Mouse (Mus musculus): Measurements from ENCODE around the gene Guca1a. TPM values are rescaled to one million over a fixed set of nuclear protein-coding genes. Genes with fewer than 3 reads are reported as not detected.
A peak's percentile ranks its signal among the peaks of the same experiment; 100 is the strongest.

Guca1a gene
- total RNA-seq, 2 experiments from 2014 or later = not detected

- ATAC-seq (replicated peaks; ENCODE audit: low FRiP score, poor library complexity, severe bottlenecking) = no peak
Observed at GRCm38 (mm10) chr17:47361343-47361742, 39.0 kb downstream of the Guca1a start.

DNA sequence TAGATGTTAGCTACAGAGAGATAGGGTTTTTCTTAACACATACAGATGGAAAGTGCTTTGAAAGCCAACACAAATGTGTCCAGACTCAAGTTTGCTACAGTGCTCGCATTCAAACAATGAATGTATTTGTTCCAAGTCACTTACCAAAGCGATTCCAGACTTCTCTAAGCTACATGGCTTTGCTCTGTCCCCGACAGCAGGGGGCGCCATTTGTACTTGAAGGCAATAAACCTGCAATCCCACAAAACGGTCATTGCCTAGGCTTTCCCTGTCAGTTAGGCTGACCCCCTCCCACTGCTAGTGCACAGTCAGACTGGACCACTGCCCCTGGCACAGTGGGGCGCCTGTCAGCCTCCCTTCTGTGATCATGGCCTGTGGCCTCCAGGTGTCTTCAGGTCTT lies 40.4 kb downstream of the Guca1a start:
- peak; percentile 58 for ATAC-seq (replicated peaks; ENCODE audit: low FRiP score, poor library complexity, severe bottlenecking)

GRCm38 (mm10) chr17:47349721-47350319 lies 50.6 kb downstream of the Guca1a start:
- no peak for ATAC-seq (replicated peaks; ENCODE audit: low FRiP score, poor library complexity, severe bottlenecking)

Other genes with a start within 250 kb of the Guca1a start
- 0.96 and 10.0 TPM in 2 replicates for gene Mrps10, start 31.7 kb downstream of the Guca1a start, total RNA-seq (2015; ENCODE audit: low replicate concordance)
- 2.2 and 10.7 TPM in 2 replicates for gene Mrps10, start 31.7 kb downstream of the Guca1a start, total RNA-seq (2017; ENCODE audit: low replicate concordance)
- gene Guca1b, start 15.2 kb downstream of the Guca1a start, total RNA-seq (2015; ENCODE audit: low replicate concordance) = not detected in 2 replicates
- gene Guca1b, start 15.2 kb downstream of the Guca1a start, total RNA-seq (2017; ENCODE audit: low replicate concordance) = 0.77 and 1.1 TPM in 2 replicates
- 0.63 TPM in 1 of 2 replicates, not detected in the other for gene AI661453, start 36.0 kb upstream of the Guca1a start, total RNA-seq (2015; ENCODE audit: low replicate concordance)
- gene AI661453, start 36.0 kb upstream of the Guca1a start, total RNA-seq (2017; ENCODE audit: low replicate concordance) = 0.70 TPM in 1 of 2 replicates, not detected in the other
- not detected in 2 replicates for gene 1700001C19Rik, start 36.8 kb upstream of the Guca1a start, total RNA-seq (2015; ENCODE audit: low replicate concordance)
- not detected in 2 replicates for gene 1700001C19Rik, start 36.8 kb upstream of the Guca1a start, total RNA-seq (2017; ENCODE audit: low replicate concordance)
- 34.5 and 36.5 TPM in 2 replicates for gene Taf8, start 101.7 kb upstream of the Guca1a start, total RNA-seq (2015; ENCODE audit: low replicate concordance)
- gene Taf8, start 101.7 kb upstream of the Guca1a start, total RNA-seq (2017; ENCODE audit: low replicate concordance) = 47.1 and 67.9 TPM in 2 replicates
- gene Ccnd3, start 104.5 kb upstream of the Guca1a start, total RNA-seq (2015; ENCODE audit: low replicate concordance) = 85.3 and 115 TPM in 2 replicates
- gene Ccnd3, start 104.5 kb upstream of the Guca1a start, total RNA-seq (2017; ENCODE audit: low replicate concordance) = 64.3 and 65.9 TPM in 2 replicates
- 1.2 and 2.1 TPM in 2 replicates for gene Bysl, start 210.9 kb upstream of the Guca1a start, total RNA-seq (2015; ENCODE audit: low replicate concordance)
- gene Bysl, start 210.9 kb upstream of the Guca1a start, total RNA-seq (2017; ENCODE audit: low replicate concordance) = 3.2 and 4.3 TPM in 2 replicates
- 10.4 and 19.9 TPM in 2 replicates for gene Med20, start 211.0 kb upstream of the Guca1a start, total RNA-seq (2015; ENCODE audit: low replicate concordance)
- 48.5 and 68.2 TPM in 2 replicates for gene Med20, start 211.0 kb upstream of the Guca1a start, total RNA-seq (2017; ENCODE audit: low replicate concordance)
- gene Gm20517, start 211.0 kb upstream of the Guca1a start, total RNA-seq (2015; ENCODE audit: low replicate concordance) = 2.5 and 4.8 TPM in 2 replicates
- 6.3 and 16.2 TPM in 2 replicates for gene Gm20517, start 211.0 kb upstream of the Guca1a start, total RNA-seq (2017; ENCODE audit: low replicate concordance)
- gene Usp49, start 230.1 kb upstream of the Guca1a start, total RNA-seq (2015; ENCODE audit: low replicate concordance) = 7.3 and 36.5 TPM in 2 replicates
- 14.8 and 27.6 TPM in 2 replicates for gene Usp49, start 230.1 kb upstream of the Guca1a start, total RNA-seq (2017; ENCODE audit: low replicate concordance)

Data from erythroblast, adult 5-6 weeks (primary cell).